Mouse (Mus musculus) neural tube, embryonic 10.5 days (tissue): ENCODE data around the gene Gm45208.
"Not testable (repeated sequence)": the region's sequence is repeated elsewhere in the genome, so short reads cannot be mapped to it uniquely, and the experiment has no call there.

Experiments used
- DNase-seq: peaks from one replicate; pipeline ENCODE4 v3.0.0-alpha.2; 2017; ENCODE audit warnings: low spot score; ENCODE audit errors: extremely low spot score

Gm45208 gene

DNA sequence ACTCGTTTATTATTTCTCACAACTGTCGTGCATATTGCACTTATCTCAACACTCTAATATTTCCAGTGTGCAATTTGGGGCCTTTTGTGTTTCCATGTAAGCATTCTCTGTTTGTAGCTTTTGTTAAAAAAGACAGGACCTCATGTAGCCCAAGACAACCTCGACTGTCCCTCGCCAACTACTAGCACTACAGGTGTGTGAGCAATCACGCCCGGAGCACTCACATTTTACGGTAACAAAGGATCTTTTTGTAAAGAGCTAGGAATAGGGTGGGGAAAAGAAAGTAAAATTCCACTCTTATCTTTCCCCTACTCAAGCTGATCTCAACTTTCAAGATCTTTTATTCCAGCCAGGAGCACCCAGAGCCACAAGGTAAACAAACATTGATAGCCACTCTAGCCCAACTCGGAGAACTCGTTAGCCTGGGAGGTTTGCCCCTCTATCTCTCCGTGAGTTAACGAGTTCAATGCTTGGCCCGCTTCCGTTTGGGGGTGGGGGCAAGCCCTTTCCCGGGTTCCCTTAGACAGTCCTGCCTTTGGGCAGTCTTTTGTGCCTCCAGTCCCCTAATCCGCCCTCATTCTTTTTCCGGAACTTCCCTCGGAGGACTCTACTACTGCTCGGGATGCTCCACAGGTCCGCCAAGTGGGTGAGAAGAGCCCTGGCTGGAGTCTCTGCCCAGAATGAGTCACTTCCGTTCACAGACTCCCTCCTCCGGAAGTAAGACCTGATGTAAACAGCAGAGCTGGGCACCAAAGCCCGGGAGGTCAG, at the start of gene Gm45208:
Gene Gm45208, plus strand, starts transcription at position 732 of the 768 bp plus-strand sequence.
- peak; percentile 68 for DNase-seq

DNA sequence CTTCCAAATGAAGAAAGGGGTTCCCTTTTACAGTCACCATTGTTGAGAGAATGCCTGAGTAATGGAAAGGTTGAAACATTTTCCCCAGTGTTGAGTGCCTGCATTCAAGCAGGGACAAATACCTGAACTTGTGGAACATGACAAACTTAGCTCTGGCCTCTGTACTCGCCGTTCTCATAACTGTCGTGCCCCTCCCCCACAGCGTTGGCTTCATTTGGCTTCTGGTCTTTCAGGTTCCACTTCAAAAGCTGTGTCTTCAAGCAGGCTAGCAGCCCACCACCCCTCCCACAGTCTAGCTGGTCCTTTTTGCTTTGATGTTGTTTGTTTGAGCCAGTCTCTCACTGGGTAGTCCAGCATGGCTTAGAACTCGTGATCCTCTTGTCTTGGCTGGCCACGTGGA, 49.3 kb upstream of the Gm45208 start:
- no peak for DNase-seq

DNA sequence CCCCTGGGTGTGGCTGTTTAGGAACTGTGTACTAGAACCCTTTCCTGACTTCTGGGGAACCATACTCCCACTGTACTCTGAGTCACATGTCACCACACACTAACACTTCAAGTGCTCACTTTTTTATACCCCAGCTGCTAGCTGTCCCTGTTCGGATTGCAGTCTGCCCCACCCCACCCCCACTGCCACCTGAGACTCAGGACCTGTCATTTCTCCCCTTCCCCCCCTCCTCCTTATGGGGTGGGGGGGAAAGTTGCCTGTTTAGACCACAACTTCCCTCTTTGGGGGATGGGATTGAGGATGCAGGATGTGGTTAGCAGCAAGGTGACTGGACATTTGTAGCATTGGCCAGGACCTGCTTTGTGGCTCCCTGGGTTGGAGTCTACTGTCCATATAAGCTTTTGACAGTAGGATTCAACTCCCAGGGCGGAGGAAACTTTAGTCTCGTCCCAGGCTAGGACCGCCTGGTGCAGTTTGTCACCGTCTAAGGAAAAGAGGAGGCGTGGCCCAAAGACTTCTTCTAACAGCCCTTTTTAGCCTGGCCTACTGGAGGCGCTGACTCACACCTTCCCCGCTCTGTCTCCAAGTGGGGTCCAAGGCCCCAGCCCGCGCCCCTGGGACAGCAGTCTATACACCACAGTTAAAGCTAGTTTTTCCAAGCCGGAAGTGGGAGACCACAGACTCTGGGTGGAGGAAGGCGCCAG, 48.3 kb upstream of the Gm45208 start:
- no peak for DNase-seq

DNA sequence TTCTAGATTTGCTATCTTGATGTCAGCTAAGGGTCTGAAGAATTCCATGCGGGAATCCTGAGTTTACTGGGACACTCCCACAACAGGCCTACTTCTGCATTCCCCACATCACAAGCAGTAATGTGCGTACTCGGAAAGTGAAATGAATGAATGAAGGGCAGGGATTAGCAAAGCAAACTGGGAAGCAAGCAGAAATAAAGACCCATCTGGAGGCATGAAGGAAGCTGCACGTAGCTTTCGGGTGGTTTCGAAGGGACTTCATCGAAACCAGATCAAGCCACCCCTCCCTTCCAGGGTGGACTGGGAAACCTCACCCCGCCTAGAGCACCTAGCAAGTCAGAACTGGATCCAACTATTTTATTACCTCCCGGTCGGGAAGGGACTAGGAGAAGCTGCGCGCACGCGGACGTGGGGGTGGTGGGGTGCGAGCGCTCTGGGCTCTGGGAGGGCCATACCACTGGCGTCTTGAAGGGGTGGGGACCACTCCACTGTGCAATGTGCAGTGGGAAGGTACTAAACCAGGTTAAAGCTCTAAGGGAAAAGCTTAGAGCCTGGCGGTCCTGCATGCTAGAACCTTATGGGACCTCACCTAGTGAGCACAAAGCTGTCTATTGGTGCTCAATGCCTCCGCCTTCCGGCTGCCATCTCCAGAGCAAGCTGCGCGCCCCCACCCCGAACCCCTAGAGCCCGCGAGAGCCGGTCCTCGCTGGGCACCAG, 47.6 kb upstream of the Gm45208 start:
- peak; percentile 16 for DNase-seq

DNA sequence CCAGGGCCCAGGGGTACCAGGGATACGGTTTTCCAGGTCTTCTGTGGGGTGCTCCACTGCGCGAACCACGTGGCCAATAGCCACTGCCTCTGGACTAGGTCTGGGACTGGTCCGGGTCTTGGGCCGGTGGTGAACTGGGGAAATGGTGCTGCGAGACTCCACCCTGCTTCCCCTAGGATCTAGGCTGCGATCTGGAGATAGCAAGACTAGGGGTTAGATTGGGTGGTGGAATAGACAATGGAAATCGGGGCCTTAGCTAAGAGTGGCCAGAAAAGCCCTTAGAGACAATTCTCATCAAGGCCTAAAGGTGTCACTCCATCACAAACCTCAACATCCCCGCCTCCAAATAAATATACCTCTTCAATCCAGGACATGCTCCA, 47.1 kb upstream of the Gm45208 start:
- DNase-seq = peak; percentile 14

DNA sequence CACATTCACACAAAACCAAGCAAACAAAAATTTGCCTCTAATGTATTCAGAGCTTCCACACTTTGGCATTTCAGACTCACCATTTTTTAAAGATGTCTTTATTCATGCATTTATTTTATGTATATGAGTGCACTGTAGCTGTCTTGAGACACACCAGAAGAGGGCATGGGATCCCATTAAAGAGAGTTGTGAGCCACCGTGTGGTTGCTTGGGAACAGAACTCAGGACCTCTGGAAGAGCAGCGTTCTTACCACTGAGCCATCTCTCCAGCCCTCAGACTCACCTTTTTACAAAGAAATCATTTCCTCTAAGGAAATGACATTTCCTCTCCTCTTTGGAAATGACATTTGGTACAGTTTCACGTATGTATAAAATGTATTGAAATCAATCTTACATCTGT, 43.1 kb upstream of the Gm45208 start:
- DNase-seq = no peak

DNA sequence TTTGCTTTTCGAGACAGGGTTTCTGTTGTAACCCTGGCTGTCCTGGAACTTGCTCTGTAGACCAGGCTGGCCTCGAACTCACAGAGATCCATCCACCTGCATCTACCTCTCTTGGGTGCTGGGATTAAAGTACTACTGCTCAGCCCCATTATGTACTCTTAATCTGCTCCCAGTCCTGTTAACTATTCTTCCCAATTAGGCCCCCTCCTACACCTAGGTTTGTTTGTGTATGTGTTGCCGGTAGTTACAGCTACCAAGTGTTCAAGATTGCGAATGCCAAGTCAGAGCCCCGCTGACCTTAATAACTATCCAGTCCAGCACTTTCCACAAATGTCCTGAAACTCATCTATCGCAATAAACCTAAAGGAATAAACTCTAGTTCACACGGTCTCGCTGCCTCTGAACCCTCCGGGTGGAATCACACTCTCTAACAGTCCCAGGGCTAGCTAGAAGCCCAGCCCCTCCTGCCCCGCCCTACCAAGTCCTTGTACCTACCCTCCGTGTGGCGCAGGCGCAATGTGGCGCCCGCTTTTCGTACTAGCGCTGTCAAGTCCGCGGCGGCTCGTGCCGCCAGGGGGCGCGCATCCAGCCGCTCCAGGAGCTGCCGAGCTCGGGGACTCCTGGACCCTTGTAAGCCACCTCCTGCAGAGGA, 42.5 kb upstream of the Gm45208 start:
- DNase-seq = peak; percentile 81

DNA sequence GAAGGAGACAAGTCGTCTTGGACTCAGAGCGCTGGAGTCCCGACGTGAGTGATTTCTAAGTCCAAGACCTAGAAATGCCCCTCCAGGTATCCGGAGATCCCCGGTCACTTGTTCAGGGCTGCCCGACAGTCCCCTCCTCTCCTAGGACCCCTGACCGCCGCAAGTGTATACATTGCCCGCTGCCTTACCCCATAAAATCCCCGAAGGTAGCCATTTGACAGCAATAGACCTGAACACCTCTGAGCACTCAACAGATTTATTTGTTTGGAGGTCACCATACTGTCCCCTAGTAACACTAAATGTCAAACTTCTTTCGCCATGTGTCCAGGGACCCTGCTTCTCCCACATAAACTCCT, 42.0 kb upstream of the Gm45208 start:
- no peak for DNase-seq

DNA sequence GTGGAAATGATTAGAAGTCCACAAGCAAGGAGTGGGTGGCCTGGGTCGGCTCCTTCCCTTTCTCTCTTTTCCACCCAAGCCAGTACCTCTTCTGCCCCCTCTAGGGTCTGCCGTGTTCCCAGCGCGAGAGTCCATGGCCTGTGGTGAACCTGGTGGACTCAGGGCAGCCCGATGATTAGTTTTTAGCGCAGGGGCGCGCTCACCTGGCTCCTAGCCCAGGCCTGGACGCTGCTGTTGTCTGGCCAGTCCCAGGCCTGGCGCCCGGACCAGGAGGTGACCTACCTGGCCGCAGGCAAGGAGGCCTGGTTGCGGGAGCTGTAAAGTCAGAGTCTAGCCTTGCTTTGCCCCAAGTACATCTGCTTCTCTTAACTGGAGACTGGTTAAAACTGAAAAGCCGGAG, 41.2 kb upstream of the Gm45208 start, which contains the start of gene Magix:
Gene Magix, minus strand, starts transcription at position 388 of the 400 bp plus-strand sequence.
- DNase-seq = no peak

DNA sequence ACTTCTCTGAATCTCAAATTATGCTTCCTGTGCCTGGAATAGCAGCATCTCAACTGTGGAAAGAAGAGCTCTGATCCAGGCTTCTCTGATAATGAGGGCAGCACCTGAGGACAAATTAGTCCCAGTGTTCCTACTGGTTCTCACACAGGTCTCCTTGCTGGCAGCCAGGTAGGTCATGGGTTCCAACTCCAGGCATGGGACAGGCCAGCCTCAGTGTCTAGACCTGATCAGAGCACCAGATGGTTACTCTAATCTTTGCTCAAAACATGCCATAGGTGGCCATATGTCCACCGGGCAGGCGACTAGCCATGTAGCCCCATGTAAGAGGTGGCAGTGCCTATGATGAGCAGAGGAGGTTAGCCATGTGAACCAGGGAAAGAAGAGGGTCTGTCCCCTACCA, 33.7 kb upstream of the Gm45208 start:
- DNase-seq = no peak

DNA sequence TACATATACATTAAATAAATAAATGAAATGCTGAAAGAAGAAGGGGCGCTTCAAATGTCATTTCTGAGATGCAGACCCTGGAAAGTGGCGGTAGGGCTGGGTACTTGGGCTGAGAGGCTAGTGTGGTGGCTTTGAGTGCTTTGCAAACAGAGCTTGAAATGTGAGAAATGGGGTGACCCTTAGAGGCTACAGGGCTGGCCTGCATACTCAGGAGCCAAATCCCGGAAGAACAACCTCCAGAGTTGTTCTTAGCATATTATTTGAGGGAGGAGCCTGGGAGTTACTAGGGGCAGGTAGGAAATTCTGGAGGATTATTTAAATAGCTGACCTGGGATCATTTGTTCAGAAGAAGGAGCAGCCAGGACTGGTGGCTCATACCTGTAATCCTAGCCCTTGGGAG, 31.6 kb upstream of the Gm45208 start:
- DNase-seq = no peak

DNA sequence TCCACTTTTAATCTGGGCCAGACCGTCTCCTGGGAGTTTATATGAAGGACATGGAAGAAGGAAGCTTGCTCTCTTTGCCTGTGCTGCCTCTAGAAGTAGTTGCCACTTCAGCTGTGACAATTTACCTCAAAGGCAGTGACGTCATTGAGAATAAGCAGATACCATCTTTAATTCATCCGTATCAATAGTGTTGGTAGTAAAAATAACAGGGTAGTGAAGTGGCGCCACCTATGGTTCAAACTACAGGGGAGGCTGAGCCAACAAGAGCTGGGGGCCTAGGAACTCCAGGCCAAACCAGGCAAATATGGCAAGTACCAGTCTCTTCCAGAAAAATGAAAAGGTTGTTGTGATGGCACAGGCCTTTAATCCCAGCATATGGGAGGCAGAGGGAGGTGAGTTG, 29.2 kb upstream of the Gm45208 start:
- DNase-seq = no peak

DNA sequence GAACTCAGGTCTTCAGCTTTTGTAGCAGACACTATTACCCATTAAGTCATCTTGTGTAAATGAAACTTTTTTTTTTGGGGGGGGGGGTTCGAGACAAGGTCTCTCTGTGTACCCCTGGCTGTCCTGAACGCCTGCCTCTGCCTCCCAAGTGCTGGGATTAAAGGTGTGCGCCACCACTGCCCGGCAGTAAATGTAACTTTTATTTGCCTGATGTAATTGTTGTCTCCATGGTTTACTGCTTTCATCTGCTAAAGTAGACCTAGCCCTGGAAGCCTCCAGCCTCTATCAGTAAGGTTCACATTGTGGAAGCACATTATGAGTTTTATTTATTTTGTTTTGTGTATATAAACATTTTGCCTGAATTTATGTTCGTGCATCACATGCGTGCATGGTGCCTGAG, 25.5 kb upstream of the Gm45208 start:
- DNase-seq = no peak

DNA sequence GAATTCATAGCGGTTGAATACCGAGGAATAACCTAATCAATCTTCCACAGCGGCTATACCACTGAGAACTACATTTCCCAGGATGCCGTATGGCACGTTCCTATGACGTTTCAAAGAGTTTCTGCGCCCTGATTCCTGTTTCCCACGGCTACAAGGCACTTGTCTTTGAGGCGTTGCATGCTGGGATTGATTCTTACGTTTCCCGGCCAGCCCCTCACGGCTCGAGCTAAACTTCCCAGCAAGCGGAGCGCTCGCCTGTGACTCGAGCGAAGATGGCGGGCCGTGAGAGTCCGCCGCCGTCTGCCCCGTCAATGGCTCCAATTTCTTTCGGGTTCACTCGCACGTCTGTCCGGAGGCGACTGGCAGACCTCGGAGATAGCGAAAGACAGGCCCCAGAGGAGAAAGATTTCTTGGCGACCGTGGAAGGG, 25.1 kb upstream of the Gm45208 start, which contains the start of gene Gpkow:
Gene Gpkow, plus strand, starts transcription at position 178 of the 428 bp plus-strand sequence.
- peak; percentile 72 for DNase-seq

DNA sequence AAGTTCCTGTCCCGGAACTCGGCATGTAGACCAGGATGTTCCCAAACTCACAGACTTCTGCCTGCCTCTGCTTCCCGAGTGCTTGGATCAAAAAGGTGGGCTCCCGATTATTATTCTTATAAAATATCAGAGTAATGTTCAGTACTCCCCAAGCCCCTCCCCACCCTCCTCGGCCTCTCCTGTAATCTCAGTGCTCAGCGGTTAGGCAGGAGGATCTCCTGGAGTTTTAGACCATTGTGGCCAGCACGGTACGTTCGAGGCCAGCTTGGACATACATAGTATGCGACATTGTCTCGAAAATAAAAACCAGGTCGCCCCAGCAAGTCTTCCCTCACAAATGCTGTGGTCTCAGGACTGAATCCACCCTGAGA, 8.3 kb upstream of the Gm45208 start:
- not testable (repeated sequence) for DNase-seq

DNA sequence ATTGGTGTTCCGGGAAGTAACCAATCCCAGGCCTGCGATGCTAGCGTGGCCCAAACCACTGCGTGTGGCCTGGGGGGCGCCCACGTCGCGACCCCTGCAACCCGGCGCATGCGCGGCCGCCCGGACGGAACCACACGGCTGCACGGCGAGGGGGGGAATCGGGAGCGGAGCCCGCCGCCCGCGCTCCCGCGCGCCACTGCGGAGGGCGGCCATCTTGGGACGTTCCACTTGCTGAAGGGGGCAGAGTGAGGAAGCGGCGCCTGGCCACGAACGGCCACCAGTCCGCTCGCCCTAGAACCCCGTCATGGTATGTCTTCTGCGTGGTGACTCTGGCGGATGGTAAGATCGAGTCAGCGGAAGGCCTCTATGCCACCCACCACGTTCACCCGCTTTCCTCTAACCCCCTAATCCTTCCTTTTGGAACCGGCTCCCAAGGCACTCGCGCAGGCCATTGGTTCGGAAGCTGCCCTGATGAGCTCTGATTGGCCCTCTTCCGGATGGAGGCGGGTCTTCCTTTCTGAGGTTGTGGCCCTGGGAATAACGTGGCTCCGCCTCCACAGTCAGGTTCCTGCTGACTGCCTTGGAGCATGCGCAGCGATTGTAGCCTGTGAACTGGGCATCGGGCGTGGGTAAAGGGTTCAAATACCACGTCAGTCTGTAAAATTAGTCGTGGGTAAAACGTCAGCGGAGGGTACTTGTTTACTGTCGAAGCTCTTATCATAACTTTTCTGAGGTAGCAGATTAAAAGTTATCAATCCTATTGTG, 7.7 kb upstream of the Gm45208 start, which contains the start of gene Wdr45:
Gene Wdr45, plus strand, starts transcription at position 199 of the 765 bp plus-strand sequence.
- DNase-seq = peak; percentile 73

DNA sequence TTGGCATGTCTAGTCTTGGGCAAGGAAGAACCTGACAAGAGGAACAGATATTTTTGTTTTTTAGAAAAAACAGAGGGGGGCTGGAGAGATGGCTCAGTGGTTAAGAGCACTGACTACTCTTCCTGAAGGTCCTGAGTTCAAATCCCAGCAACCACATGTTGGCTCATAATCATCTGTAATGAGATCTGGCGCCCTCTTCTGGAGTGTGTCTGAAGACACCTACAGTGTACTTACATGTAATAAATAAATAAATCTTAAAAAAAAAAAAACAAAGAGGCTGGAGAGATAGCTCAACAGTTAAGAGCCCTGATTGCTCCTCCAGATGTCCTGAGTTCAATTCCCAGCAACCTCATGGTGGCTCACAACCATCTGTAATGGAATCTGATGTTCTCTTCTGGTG, 6.0 kb upstream of the Gm45208 start:
- not testable (repeated sequence) for DNase-seq

DNA sequence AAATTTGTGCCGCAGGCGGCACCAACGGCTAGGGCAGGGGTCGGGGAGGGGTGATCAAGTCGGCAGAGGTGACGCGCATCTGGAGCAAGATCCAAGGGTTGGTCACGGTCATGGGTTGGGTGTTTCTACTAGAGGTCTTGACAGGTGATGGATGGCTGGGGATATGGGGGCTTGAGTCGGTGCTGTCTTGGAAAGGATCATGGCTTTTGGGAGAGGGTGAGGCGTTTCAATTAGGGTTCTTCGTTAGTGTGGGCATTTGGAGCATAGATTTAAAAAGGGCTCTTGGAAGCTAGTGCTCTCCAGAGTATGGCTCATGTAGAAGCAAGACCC, 202 bp downstream of the Gm45208 start:
- no peak for DNase-seq

DNA sequence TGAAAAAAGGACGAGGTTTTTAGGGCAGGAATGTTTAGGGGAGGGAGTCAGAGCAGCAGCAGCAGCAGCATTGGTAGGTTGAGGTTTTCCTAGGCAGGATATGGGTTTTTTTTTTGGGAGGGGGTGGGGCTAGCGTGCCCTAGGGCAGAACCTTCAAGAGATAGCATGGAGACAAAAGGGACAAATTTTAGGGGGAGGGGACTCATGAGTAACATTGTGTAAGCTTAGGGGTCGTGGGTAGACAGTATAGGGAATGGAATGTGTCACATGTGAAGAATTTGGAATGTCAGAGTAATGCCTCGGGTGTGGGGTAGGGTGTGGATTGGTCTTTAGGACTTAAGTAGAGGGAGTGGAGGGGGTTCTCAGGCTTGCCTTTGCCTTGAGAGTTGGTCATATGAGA, 646 bp downstream of the Gm45208 start:
- no peak for DNase-seq

DNA sequence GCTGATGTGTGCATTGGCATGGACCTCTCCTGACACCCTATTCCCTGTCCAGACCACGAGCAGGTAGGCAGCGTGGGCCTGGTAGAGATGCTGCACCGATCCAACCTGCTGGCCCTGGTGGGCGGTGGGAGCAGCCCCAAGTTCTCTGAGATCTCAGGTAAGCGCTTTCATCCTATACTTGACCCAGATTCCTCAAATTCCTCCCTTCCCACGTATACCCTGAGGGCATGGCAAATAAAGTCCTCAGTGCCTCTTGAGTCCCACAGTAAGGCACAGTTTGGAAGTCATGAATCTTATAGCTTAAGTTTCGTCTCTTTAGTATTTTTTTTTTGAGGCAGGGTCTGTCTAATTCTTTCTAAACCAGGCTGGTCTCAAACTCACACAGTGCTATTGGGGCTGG, 2.1 kb downstream of the Gm45208 start:
- no peak for DNase-seq

DNA sequence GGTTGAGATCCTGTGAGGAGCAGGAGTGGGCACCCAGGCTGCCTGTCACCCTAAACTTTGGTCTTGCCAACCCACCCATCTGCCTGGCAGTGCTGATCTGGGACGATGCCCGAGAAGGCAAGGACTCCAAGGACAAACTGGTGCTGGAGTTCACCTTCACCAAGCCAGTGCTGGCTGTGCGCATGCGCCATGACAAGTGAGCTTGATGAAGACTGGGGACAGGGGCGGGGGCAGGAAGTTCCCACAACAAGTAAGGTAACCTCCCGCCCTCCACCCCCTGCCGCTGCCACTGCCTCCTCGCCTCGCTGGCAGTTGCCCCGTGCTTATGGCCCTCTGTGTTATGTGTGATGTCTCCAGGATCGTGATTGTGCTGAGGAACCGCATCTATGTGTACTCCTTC, 3.8 kb downstream of the Gm45208 start:
- DNase-seq = no peak
